Mouse (Mus musculus) adrenal gland, adult 2 months (tissue): ENCODE results near the gene Hand2. TPM values are rescaled to one million over a fixed set of nuclear protein-coding genes. Genes with fewer than 3 reads are reported as not detected.

Experiments used
- DNase-seq: peaks from one replicate; pipeline ENCODE4 v3.0.0; 2021
- polyA plus RNA-seq: library from polyadenylated mRNA; depleted of rRNA; stranded (reverse); fragments of >200 nt; gene quantifications from 2 replicates; pipeline ENCODE4 v1.2.3, GENCODE M21; 2012
- total RNA-seq, 2 experiments: library from RNA; stranded (reverse); gene quantifications; 2 replicates each; pipeline ENCODE4 v1.2.3; 2021

The Hand2 gene
- total and polyA plus RNA-seq, 3 experiments = 30.6 to 56.3 (median 46.9) TPM

GRCm38 (mm10) chr8:57324091-57324490 is 3.3 kb downstream of the Hand2 start:
- DNase-seq = no peak

GRCm38 (mm10) chr8:57324671-57325070 is 3.9 kb downstream of the Hand2 start:
- DNase-seq = no peak

GRCm38 (mm10) chr8:57325111-57325891 is 4.5 kb downstream of the Hand2 start:
- DNase-seq = no peak

GRCm38 (mm10) chr8:57326091-57327065 is 5.6 kb downstream of the Hand2 start:
- DNase-seq = no peak

- DNase-seq = no peak
These were observed 6.7 kb downstream of the Hand2 start for GRCm38 (mm10) chr8:57327281-57328160.

GRCm38 (mm10) chr8:57328161-57328920 is 7.6 kb downstream of the Hand2 start:
- DNase-seq = peak; percentile 71

GRCm38 (mm10) chr8:57328931-57329341 is 8.2 kb downstream of the Hand2 start:
- DNase-seq = no peak

GRCm38 (mm10) chr8:57330106-57330505 is 9.3 kb downstream of the Hand2 start:
- DNase-seq = no peak

- DNase-seq = no peak
These were observed 11.2 kb downstream of the Hand2 start for GRCm38 (mm10) chr8:57331727-57332630.

GRCm38 (mm10) chr8:57332676-57333482 is 12.1 kb downstream of the Hand2 start:
- no peak for DNase-seq

- no peak for DNase-seq
These were observed 12.6 kb downstream of the Hand2 start for GRCm38 (mm10) chr8:57333483-57333770.

GRCm38 (mm10) chr8:57333795-57334551 is 13.2 kb downstream of the Hand2 start:
- peak; percentile 30 for DNase-seq

- DNase-seq = no peak
These were observed 13.9 kb downstream of the Hand2 start for GRCm38 (mm10) chr8:57334714-57335113.

- no peak for DNase-seq
These were observed 16.7 kb downstream of the Hand2 start for GRCm38 (mm10) chr8:57337271-57338030.

GRCm38 (mm10) chr8:57339711-57340650 is 19.2 kb downstream of the Hand2 start:
- no peak for DNase-seq

- DNase-seq = no peak
These were observed 20.2 kb downstream of the Hand2 start for GRCm38 (mm10) chr8:57340840-57341540.
